Mouse (Mus musculus) spleen, postnatal 36 days (tissue): ENCODE data around the gene Col27a1.

Experiments
- DNase-seq, 2 experiments: peaks; one replicate each; pipeline ENCODE4 v3.0.0; 2022; ENCODE audit warnings: low spot score in 2 of 2, mixed read lengths in 1 of 2

Gene Col27a1

GRCm38 (mm10) chr4:63225373-63225772 is 11.6 kb downstream of the Col27a1 start:
- DNase-seq = no peak

DNA sequence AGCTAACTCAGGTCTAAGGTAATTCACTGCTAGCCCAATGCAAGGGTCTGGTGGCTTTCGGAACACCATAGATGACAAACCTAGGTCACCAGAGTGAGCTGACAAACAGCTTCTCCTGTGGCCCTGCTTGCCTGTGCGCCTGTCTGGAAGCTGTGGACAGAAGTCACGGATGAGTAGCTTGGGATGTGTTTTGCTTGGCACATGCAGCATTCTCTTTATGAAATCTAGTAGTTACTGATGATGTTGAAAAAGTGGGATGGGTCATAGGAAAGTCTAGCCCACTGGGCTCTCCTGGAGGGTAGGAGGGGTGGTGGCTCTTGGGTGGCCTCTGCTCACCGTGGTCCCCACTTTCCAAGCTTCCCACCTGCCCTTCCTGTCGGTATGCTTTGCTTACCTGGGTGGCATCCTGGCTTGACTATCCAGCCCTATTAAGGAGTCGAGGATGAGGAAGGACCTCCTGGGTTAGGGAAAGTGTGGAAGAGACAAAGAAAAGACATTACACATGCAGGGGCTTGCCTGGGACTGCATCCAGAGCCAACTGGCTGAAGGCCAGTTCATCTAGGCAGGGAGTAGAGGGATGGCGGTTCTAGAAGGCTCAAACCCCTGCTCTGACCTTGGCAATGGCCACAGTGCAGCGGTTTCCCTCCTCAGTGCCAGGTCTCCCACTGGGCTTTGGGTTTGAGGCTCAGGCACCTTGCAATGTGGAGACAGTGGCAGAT is 12.5 kb downstream of the Col27a1 start:
- DNase-seq = no peak

- DNase-seq = no peak
Observed at GRCm38 (mm10) chr4:63226883-63227235, 13.1 kb downstream of the Col27a1 start.

DNA sequence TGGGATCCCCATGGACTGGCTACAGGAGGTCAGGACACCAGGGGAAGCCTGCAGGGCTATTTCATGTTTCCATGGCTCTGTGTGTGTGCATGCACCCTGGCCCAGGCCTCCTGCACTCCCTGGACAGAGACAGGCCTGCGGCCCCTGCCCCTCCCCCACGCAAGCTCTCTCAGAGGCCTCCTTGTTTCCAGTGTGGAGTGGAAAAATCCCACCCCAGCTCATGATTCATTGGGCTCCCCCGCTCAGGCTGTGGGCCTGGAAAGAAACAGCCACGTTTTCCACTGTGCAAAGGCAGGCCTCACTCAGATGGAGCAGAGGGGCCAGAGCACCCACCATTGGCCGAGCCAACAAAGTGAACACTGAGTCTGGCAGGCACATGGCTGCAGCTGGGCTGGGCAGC is 15.1 kb downstream of the Col27a1 start:
- no peak for DNase-seq

GRCm38 (mm10) chr4:63229991-63230581 is 16.3 kb downstream of the Col27a1 start:
- no peak for DNase-seq

DNA sequence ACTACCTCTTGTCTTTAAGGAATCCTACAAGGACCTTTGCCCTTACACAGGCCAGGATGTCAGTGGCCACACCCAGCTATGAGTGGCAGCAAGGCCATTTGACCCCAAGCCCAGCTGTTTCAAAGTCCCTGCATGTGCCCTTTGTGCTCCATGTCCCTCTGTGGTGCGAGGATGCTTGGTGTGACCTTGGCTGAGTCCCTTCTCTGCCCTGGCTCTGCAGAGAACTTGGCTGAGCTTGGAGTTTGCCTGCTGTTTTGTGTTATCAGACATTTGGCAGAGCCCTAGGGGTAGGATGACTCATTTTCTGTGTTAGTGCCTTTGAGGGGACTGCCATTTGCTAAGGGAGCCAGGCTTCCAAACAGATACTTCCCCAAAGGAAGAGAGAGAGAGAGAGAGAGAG is 17.3 kb downstream of the Col27a1 start:
- no peak for DNase-seq

DNA sequence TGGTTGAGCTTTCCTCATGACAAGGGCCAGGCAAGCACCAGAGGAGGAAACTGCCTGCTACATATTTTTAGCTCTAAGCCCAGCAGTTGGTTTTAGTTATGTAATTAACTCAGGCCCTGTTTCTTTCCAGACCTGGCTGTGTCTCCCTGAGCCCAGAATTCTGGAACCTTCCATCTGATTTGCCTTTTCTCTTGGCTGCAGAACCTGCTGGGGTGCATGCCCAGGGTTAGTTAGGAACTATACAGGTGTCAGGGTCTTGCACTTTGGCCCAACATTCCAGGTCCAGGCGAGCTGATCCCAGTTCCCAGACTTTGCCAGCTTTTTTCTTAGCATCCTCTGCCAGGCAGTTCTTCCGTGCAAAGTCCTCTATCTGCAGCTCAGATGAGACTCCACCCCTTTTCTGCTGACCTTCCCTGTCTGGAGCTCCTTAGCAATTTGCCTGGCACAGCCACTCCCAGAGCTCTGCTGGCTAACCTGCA is 18.8 kb downstream of the Col27a1 start:
- DNase-seq = no peak

- DNase-seq = no peak
Observed at GRCm38 (mm10) chr4:63233557-63234452, 20.0 kb downstream of the Col27a1 start.

DNA sequence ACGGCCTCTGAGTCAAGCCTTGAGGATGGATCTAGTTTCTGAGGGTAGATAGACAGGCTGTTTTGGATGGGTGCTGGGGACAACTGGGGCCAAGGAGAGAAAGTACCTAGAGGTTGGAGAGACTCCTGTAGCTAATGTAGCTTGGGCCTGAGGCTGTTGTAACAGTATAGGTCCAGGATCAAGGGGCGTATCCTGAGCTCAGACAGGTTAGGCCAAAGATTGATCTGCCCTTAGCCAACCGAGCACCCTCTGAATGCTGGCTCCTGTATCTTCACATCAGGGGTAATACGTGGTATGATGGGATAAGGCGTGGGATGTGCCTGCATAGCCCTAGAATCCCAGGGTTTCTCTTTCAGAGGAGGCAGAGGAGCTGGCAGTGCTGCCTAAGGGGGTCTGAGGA is 21.0 kb downstream of the Col27a1 start:
- no peak for DNase-seq

DNA sequence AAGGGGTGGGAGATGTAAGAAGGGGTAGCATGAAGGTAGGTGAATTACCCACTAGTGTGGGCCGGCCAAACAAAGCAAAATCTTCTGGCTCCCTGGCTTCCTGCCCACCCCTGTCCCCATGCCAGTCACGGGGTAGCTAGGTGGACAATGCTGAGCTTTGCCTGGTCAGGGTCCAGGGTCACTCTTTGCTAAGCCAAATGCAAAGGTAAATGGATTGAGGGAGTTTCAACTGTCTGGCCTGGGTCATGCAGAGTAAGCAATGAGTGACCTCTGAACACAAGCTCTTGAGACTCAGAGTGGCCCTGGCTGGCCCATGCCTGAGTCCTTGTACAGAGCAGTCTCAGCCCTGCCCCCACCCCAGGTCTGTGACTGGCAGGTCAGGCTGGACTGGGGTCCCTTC is 22.4 kb downstream of the Col27a1 start:
- no peak for DNase-seq

GRCm38 (mm10) chr4:63237225-63237624 is 23.4 kb downstream of the Col27a1 start:
- DNase-seq = no peak

GRCm38 (mm10) chr4:63238141-63238540 is 24.3 kb downstream of the Col27a1 start:
- no peak for DNase-seq

- DNase-seq = no peak
Observed at GRCm38 (mm10) chr4:63238722-63239121, 24.9 kb downstream of the Col27a1 start.

GRCm38 (mm10) chr4:63241031-63241430 is 27.2 kb downstream of the Col27a1 start:
- no peak for DNase-seq

- no peak for DNase-seq
Observed at GRCm38 (mm10) chr4:63247991-63248390, 34.2 kb downstream of the Col27a1 start.

GRCm38 (mm10) chr4:63248951-63249350 is 35.1 kb downstream of the Col27a1 start:
- DNase-seq = no peak

- DNase-seq = no peak
Observed at GRCm38 (mm10) chr4:63251760-63252159, 38.0 kb downstream of the Col27a1 start.

- no peak for DNase-seq
Observed at GRCm38 (mm10) chr4:63253716-63254115, 39.9 kb downstream of the Col27a1 start.

DNA sequence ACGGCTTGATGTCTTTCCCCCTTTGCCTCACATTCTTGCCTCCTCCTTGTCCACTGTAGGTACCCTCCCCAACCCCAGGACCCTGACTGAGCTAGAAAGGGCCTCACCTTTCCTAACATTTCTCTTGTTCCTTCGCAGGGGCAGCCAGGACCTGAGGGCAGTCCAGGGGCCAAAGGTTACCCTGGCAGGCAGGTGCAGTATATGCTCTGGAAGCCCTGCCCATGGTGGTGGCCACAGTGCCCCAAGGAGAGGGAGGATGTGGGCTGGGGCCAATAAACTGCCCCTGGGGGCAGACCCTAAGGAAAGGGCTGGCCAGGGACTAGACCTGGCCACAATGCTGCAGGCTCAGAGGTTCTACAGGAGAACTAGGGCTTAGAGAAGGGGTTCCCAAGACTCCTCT is 40.3 kb downstream of the Col27a1 start:
- DNase-seq = no peak

- no peak for DNase-seq
Observed at GRCm38 (mm10) chr4:63256371-63256770, 42.6 kb downstream of the Col27a1 start.

DNA sequence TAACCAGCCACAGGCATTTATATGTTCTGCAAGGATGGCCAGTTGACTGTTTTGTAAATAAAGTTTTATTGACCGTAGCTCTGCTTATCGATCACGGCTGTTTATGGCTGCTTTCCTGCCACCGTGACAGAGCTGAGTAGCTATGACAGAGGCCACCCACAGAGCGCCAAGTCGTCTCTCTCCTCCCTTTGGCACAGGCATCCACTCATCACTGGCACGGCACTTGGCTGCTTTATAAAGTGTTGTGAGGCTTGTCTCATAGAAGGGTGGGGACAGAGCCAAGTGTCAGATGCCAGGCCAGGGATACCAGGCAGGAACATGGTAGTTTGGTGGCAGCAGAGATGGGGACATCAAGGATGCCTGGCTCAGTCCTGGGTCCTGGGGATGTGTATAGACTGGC is 43.5 kb downstream of the Col27a1 start:
- no peak for DNase-seq

- no peak for DNase-seq
Observed at GRCm38 (mm10) chr4:63258096-63258495, 44.3 kb downstream of the Col27a1 start.

DNA sequence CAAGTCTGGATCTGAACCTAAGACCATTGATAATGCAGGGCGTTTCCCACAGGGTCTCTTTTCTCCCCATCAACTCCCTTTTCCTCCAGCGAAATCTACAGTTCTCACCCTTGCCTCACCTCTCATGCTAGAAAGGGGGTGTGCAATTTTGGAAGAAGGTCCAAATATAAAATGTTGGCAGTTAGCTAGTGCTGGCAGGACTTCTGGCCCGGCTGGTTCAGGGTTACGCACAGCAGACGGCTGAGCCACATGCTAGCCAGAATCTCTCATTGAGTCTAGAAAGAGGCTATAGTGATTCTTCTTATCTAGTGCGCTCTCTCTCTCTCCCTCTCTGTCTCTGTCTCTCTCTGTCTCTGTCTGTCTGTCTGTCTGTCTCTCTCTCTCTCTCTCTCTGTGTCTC is 45.3 kb downstream of the Col27a1 start:
- no peak for DNase-seq
